Mouse (Mus musculus): ENCODE measurements around the gene Cobl. TPM values are rescaled to one million over a fixed set of nuclear protein-coding genes. Genes with fewer than 3 reads are reported as not detected.

Cobl gene
- 244 and 251 TPM in 2 replicates for polyA plus RNA-seq (2015; fragmentation: Nextera tagmentation; extraction: Ambion mirVana)

GRCm38 (mm10) chr11:12464181-12465162 lies at the start of gene Cobl:
TSS of gene Cobl (minus strand) at chr11:12464960.

All from skeletal muscle tissue, postnatal 0 days (tissue).